Mouse (Mus musculus): ENCODE measurements at regions not wholly inside any gene's neighbourhood (a gene's known extent, or its start where the extent isn't known, plus 50 kb on each side); places are given as distances from the start of the nearest gene placed in this dataset.

GRCm38 (mm10) chr4:97093576-97093975, 89.4 kb downstream of the Gm10192 start:
- H3K27ac ChIP-seq (ENCODE audit: low read length): no peak overlapping the region
- no peaks in the 10 kb centered on the region for H3K4me1 ChIP-seq (ENCODE audit: control insufficient read depth, low read depth, low read length)
- H3K9me3 ChIP-seq (replicated peaks; ENCODE audit: control insufficient read depth, low read length): no peaks in the 10 kb centered on the region
- no peak overlapping the region for H3K9ac ChIP-seq (ENCODE audit: low read depth, low read length)
- no peaks in the 10 kb centered on the region for H3K36me3 ChIP-seq (ENCODE audit: control insufficient read depth, insufficient read depth)
- H3K27me3 ChIP-seq (ENCODE audit: control insufficient read depth, insufficient read depth, low read depth, low read length): no peaks in the 10 kb centered on the region
- WGBS (ENCODE audit: insufficient replicate concordance): 61% methylated on average over 3 of the region's 3 CpGs
- H3K4me3 ChIP-seq (ENCODE audit: low read depth, low read length): no peak overlapping the region
- H3K4me2 ChIP-seq (ENCODE audit: low read depth, low read length): no peak overlapping the region
- no peak for ATAC-seq (ENCODE audit: low read depth)

- 68% methylated on average over 6 of the region's 6 CpGs for WGBS (ENCODE audit: insufficient replicate concordance)
- no peaks in the 10 kb centered on the region for H3K36me3 ChIP-seq (ENCODE audit: control insufficient read depth, insufficient read depth)
These were observed 132.2 kb downstream of the Gm10192 start for GRCm38 (mm10) chr4:97050735-97051134.

GRCm38 (mm10) chr4:97049045-97049674, 133.8 kb downstream of the Gm10192 start:
- H3K9ac ChIP-seq (ENCODE audit: low read depth, low read length): no peak overlapping the region
- H3K4me2 ChIP-seq (ENCODE audit: low read depth, low read length): no peak overlapping the region
- H3K27ac ChIP-seq (ENCODE audit: low read length): no peak overlapping the region
- no peaks in the 10 kb centered on the region for H3K4me1 ChIP-seq (ENCODE audit: control insufficient read depth, low read depth, low read length)
- no peaks in the 10 kb centered on the region for H3K9me3 ChIP-seq (replicated peaks; ENCODE audit: control insufficient read depth, low read length)
- no peaks in the 10 kb centered on the region for H3K36me3 ChIP-seq (ENCODE audit: control insufficient read depth, insufficient read depth)
- no peak for ATAC-seq (ENCODE audit: low read depth)
- WGBS (ENCODE audit: insufficient replicate concordance): 49% methylated on average over 4 of the region's 4 CpGs
- H3K27me3 ChIP-seq (ENCODE audit: control insufficient read depth, insufficient read depth, low read depth, low read length): no peaks in the 10 kb centered on the region
- H3K4me3 ChIP-seq (ENCODE audit: low read depth, low read length): no peak overlapping the region

More at GRCm38 (mm10) chr4:97050735-97051134, 132.2 kb downstream of the Gm10192 start:
- Histone ChIP-seq H3K9ac (ENCODE audit: low read depth, low read length) (no peak overlapping the region), H3K9me3 (replicated peaks; ENCODE audit: control insufficient read depth, low read length) (no peaks in the 10 kb centered on the region), H3K4me3 (ENCODE audit: low read depth, low read length) (no peak overlapping the region), H3K4me2 (ENCODE audit: low read depth, low read length) (no peak overlapping the region), H3K4me1 (ENCODE audit: control insufficient read depth, low read depth, low read length) (no peaks in the 10 kb centered on the region), H3K27ac (ENCODE audit: low read length) (no peak overlapping the region), H3K27me3 (ENCODE audit: control insufficient read depth, insufficient read depth, low read depth, low read length) (no peaks in the 10 kb centered on the region)
- no peak for ATAC-seq (ENCODE audit: low read depth)

GRCm38 (mm10) chr4:97037693-97038348, 145.1 kb downstream of the Gm10192 start:
- Histone ChIP-seq H3K36me3 (ENCODE audit: control insufficient read depth, insufficient read depth) (no peaks in the 10 kb centered on the region), H3K9me3 (replicated peaks; ENCODE audit: control insufficient read depth, low read length) (no peaks in the 10 kb centered on the region), H3K4me1 (ENCODE audit: control insufficient read depth, low read depth, low read length) (no peaks in the 10 kb centered on the region), H3K4me2 (ENCODE audit: low read depth, low read length) (no peak overlapping the region), H3K9ac (ENCODE audit: low read depth, low read length) (no peak overlapping the region), H3K27me3 (ENCODE audit: control insufficient read depth, insufficient read depth, low read depth, low read length) (no peaks in the 10 kb centered on the region), H3K27ac (ENCODE audit: low read length) (no peak overlapping the region), H3K4me3 (ENCODE audit: low read depth, low read length) (no peak overlapping the region)
- no peak for ATAC-seq (ENCODE audit: low read depth)
- 35% methylated on average over 2 of the region's 2 CpGs for whole genome bisulfite sequencing (ENCODE audit: insufficient replicate concordance)

GRCm38 (mm10) chr4:97028938-97029337, 154.0 kb downstream of the Gm10192 start:
- no peaks in the 10 kb centered on the region for H3K27me3 ChIP-seq (ENCODE audit: control insufficient read depth, insufficient read depth, low read depth, low read length)
- no peak for ATAC-seq (ENCODE audit: low read depth)
- no peaks in the 10 kb centered on the region for H3K4me1 ChIP-seq (ENCODE audit: control insufficient read depth, low read depth, low read length)
- H3K9ac ChIP-seq (ENCODE audit: low read depth, low read length): no peak overlapping the region
- no peaks in the 10 kb centered on the region for H3K9me3 ChIP-seq (replicated peaks; ENCODE audit: control insufficient read depth, low read length)
- no peak overlapping the region for H3K27ac ChIP-seq (ENCODE audit: low read length)
- no peak overlapping the region for H3K4me2 ChIP-seq (ENCODE audit: low read depth, low read length)
- no peak overlapping the region for H3K4me3 ChIP-seq (ENCODE audit: low read depth, low read length)
- no peaks in the 10 kb centered on the region for H3K36me3 ChIP-seq (ENCODE audit: control insufficient read depth, insufficient read depth)

- WGBS (ENCODE audit: insufficient replicate concordance): 50% methylated on average over 4 of the region's 4 CpGs
- no peak for ATAC-seq (ENCODE audit: low read depth)
- no peak overlapping the region for H3K27ac ChIP-seq (ENCODE audit: low read length)
These were observed 157.4 kb downstream of the Gm10192 start for GRCm38 (mm10) chr4:97025446-97026040.

GRCm38 (mm10) chr4:97001321-97001720, 181.6 kb downstream of the Gm10192 start:
- Histone ChIP-seq H3K36me3 (ENCODE audit: control insufficient read depth, insufficient read depth) (no peaks in the 10 kb centered on the region), H3K9ac (ENCODE audit: low read depth, low read length) (no peak overlapping the region), H3K27ac (ENCODE audit: low read length) (no peak overlapping the region), H3K4me2 (ENCODE audit: low read depth, low read length) (no peak overlapping the region), H3K27me3 (ENCODE audit: control insufficient read depth, insufficient read depth, low read depth, low read length) (no peaks in the 10 kb centered on the region), H3K9me3 (replicated peaks; ENCODE audit: control insufficient read depth, low read length) (no peaks in the 10 kb centered on the region), H3K4me1 (ENCODE audit: control insufficient read depth, low read depth, low read length) (no peaks in the 10 kb centered on the region), H3K4me3 (ENCODE audit: low read depth, low read length) (no peak overlapping the region)
- no peak for ATAC-seq (ENCODE audit: low read depth)

More at GRCm38 (mm10) chr4:97025446-97026040, 157.4 kb downstream of the Gm10192 start:
- no peaks in the 10 kb centered on the region for H3K27me3 ChIP-seq (ENCODE audit: control insufficient read depth, insufficient read depth, low read depth, low read length)
- H3K4me2 ChIP-seq (ENCODE audit: low read depth, low read length): no peak overlapping the region
- H3K4me1 ChIP-seq (ENCODE audit: control insufficient read depth, low read depth, low read length): no peaks in the 10 kb centered on the region
- H3K9ac ChIP-seq (ENCODE audit: low read depth, low read length): no peak overlapping the region
- H3K9me3 ChIP-seq (replicated peaks; ENCODE audit: control insufficient read depth, low read length): no peaks in the 10 kb centered on the region
- H3K36me3 ChIP-seq (ENCODE audit: control insufficient read depth, insufficient read depth): no peaks in the 10 kb centered on the region
- H3K4me3 ChIP-seq (ENCODE audit: low read depth, low read length): no peak overlapping the region

- WGBS (ENCODE audit: insufficient replicate concordance): 76% methylated on average over 2 of the region's 2 CpGs
- H3K36me3 ChIP-seq (ENCODE audit: control insufficient read depth, insufficient read depth): no peaks in the 10 kb centered on the region
- H3K27ac ChIP-seq (ENCODE audit: low read length): no peak overlapping the region
- H3K4me3 ChIP-seq (ENCODE audit: low read depth, low read length): no peak overlapping the region
- H3K4me2 ChIP-seq (ENCODE audit: low read depth, low read length): no peak overlapping the region
- H3K27me3 ChIP-seq (ENCODE audit: control insufficient read depth, insufficient read depth, low read depth, low read length): no peaks in the 10 kb centered on the region
- H3K4me1 ChIP-seq (ENCODE audit: control insufficient read depth, low read depth, low read length): no peaks in the 10 kb centered on the region
- no peak overlapping the region for H3K9ac ChIP-seq (ENCODE audit: low read depth, low read length)
- no peak for ATAC-seq (ENCODE audit: low read depth)
- no peaks in the 10 kb centered on the region for H3K9me3 ChIP-seq (replicated peaks; ENCODE audit: control insufficient read depth, low read length)
These were observed 195.3 kb upstream of the Gm12695 start for GRCm38 (mm10) chr4:96980311-96980710.

GRCm38 (mm10) chr4:96979876-96980275, 194.9 kb upstream of the Gm12695 start:
- WGBS (ENCODE audit: insufficient replicate concordance): 66% methylated on average over 3 of the region's 3 CpGs
- Histone ChIP-seq H3K27ac (ENCODE audit: low read length) (no peak overlapping the region), H3K9ac (ENCODE audit: low read depth, low read length) (no peak overlapping the region)

More at GRCm38 (mm10) chr4:96979876-96980275, 194.9 kb upstream of the Gm12695 start:
- no peaks in the 10 kb centered on the region for H3K9me3 ChIP-seq (replicated peaks; ENCODE audit: control insufficient read depth, low read length)
- no peak overlapping the region for H3K4me2 ChIP-seq (ENCODE audit: low read depth, low read length)
- H3K36me3 ChIP-seq (ENCODE audit: control insufficient read depth, insufficient read depth): no peaks in the 10 kb centered on the region
- no peak for ATAC-seq (ENCODE audit: low read depth)
- no peak overlapping the region for H3K4me3 ChIP-seq (ENCODE audit: low read depth, low read length)
- no peaks in the 10 kb centered on the region for H3K27me3 ChIP-seq (ENCODE audit: control insufficient read depth, insufficient read depth, low read depth, low read length)
- H3K4me1 ChIP-seq (ENCODE audit: control insufficient read depth, low read depth, low read length): no peaks in the 10 kb centered on the region
